Comparison of ENCODE assay signal across 14 mouse cellular contexts in genomic region chr11:36302913-36303371, GRCm38 (mm10).
DNase-seq lines count a peak whose midpoint lies in the region; ATAC-seq and TF ChIP-seq lines count a peak whose summit lies in the region.
"Had no signal": no experiment of that assay in that cellular context is flagged by ENCODE, and none has a peak within 500 bp of the region (broad histone marks: within the 10 kb centered on the region; RNA-seq: fewer than 3 reads in every experiment).

No protein-coding gene starts in this region.

- H3K36me3 ChIP-seq in embryonic facial prominence, embryonic 10.5 days (replicated peaks), result no peaks in the 10 kb centered on the region
- no peaks in the 10 kb centered on the region for H3K36me3 ChIP-seq in forebrain, embryonic 12.5 days (replicated peaks)
- no peaks in the 10 kb centered on the region for H3K36me3 ChIP-seq in myocyte (ENCODE audit: control insufficient read depth, insufficient read depth)
- H3K36me3 ChIP-seq: G1E had no signal

- DNase-seq in layer of hippocampus, adult 2 months (ENCODE audit: low spot score in 2 of 2), result no peak
- no peak for DNase-seq in layer of hippocampus, adult 18-20 months (ENCODE audit: low spot score in 2 of 2)
- DNase-seq in embryonic facial prominence, embryonic 10.5 days (ENCODE audit: low spot score), result peak; percentile 35
- DNase-seq in cerebellum, adult 18-20 months, result no peak
- DNase-seq in cerebellum, adult 8-10 months, result no peak
- DNase-seq in right cerebral cortex, postnatal 10 days (ENCODE audit: low spot score in 2 of 2), result no peak
- DNase-seq: cerebellum, adult 11 months; kidney, postnatal 25 days; right cerebral cortex, postnatal 4 days; thymus, postnatal 25 days had no signal

- no peaks in the 10 kb centered on the region for H3K27me3 ChIP-seq in embryonic facial prominence, embryonic 10.5 days (replicated peaks; ENCODE audit: low read depth, poor library complexity, severe bottlenecking)
- H3K27me3 ChIP-seq in forebrain, embryonic 12.5 days, result no peaks in the 10 kb centered on the region
- H3K27me3 ChIP-seq in myocyte (ENCODE audit: control insufficient read depth, insufficient read depth, insufficient read length), result no peaks in the 10 kb centered on the region
- H3K27me3 ChIP-seq: megakaryocyte, embryonic 14.5 days had no signal

- H3K4me1 ChIP-seq in embryonic facial prominence, embryonic 10.5 days, result peaks cover 17% of the 10 kb centered on the region
- peaks cover 8% of the 10 kb centered on the region; the same call in 1 of the 2 replicates for H3K4me1 ChIP-seq in forebrain, embryonic 12.5 days
- H3K4me1 ChIP-seq: megakaryocyte, embryonic 14.5 days had no signal

- no peak for TF ChIP-seq CTCF in layer of hippocampus, adult 2 months (conservative IDR thresholded peaks at IDR 0.05)

- no peaks in the 10 kb centered on the region for H3K9me3 ChIP-seq in embryonic facial prominence, embryonic 10.5 days
- H3K9me3 ChIP-seq in forebrain, embryonic 12.5 days, result no peaks in the 10 kb centered on the region

- no peak overlapping the region for H3K4me2 ChIP-seq in forebrain, embryonic 12.5 days
- peak overlapping the region; percentile 53 for H3K4me2 ChIP-seq in myocyte (ENCODE audit: low read depth)

- no peak overlapping the region for H3ac ChIP-seq in myocyte (ENCODE audit: control insufficient read depth, insufficient read length)

- no peak for TF ChIP-seq POLR2A in myocyte (IDR thresholded peaks at IDR 0.05; ENCODE audit: insufficient read length, low read depth)

- H3K4me3 ChIP-seq in layer of hippocampus, adult 2 months, result no peak overlapping the region
- no peak overlapping the region for H3K4me3 ChIP-seq in embryonic facial prominence, embryonic 10.5 days
- no peak overlapping the region for H3K4me3 ChIP-seq in forebrain, embryonic 12.5 days (replicated peaks)
- H3K4me3 ChIP-seq in myocyte, result no peak overlapping the region
- H3K4me3 ChIP-seq: megakaryocyte, embryonic 14.5 days had no signal

- WGBS in embryonic facial prominence, embryonic 10.5 days, result 35% methylated on average over 2 of the region's 2 CpGs
- 28% methylated on average over 2 of the region's 2 CpGs for WGBS in forebrain, embryonic 12.5 days

- no peak overlapping the region for H3K9ac ChIP-seq in forebrain, embryonic 12.5 days

- peak overlapping the region; percentile 65; the same call in 1 of the 2 replicates for H3K27ac ChIP-seq in layer of hippocampus, adult 2 months
- peak overlapping the region; percentile 40 for H3K27ac ChIP-seq in embryonic facial prominence, embryonic 10.5 days (replicated peaks)
- H3K27ac ChIP-seq in forebrain, embryonic 12.5 days, result no peak overlapping the region

- no peaks in the 10 kb centered on the region for H3K79me2 ChIP-seq in myocyte (ENCODE audit: control insufficient read depth, insufficient read depth)

- peak; percentile 63 for ATAC-seq in forebrain, embryonic 12.5 days (ENCODE audit: low FRiP score)

TF ChIP-seq in myocyte, 11 proteins besides CTCF, POLR2A, EP300 and RAD21:
- TF ChIP-seq POLR2AphosphoS2 (IDR thresholded peaks at IDR 0.05; ENCODE audit: insufficient read length, low read depth) (no peak), USF1 (IDR thresholded peaks at IDR 0.05; ENCODE audit: low read depth) (no peak), MAX (IDR thresholded peaks at IDR 0.05; ENCODE audit: low read depth) (no peak), SRF (IDR thresholded peaks at IDR 0.05; ENCODE audit: control insufficient read depth, insufficient read length, low read depth) (no peak), TCF3 (IDR thresholded peaks at IDR 0.05; ENCODE audit: insufficient read length, low read depth) (no peak), MYOG (IDR thresholded peaks at IDR 0.05; ENCODE audit: control insufficient read depth in 1 of 3, insufficient read depth in 1 of 3, insufficient read length in 2 of 3, low read depth in 2 of 3) (no peak), REST (IDR thresholded peaks at IDR 0.05; ENCODE audit: insufficient read depth, insufficient read length) (no peak), TCF12 (IDR thresholded peaks at IDR 0.05; ENCODE audit: insufficient read depth, poor library complexity, severe bottlenecking) (no peak), E2F4 (IDR thresholded peaks at IDR 0.05; ENCODE audit: insufficient read depth) (no peak), CEBPB (IDR thresholded peaks at IDR 0.05; ENCODE audit: insufficient read depth, poor library complexity, severe bottlenecking) (no peak), MYOD1 (IDR thresholded peaks at IDR 0.05; ENCODE audit: control insufficient read depth in 1 of 3, insufficient read length in 2 of 3, low read depth in 2 of 3) (no peak)
